Mouse (Mus musculus): ENCODE data around the gene Olfr108. TPM values are rescaled to one million over a fixed set of nuclear protein-coding genes. Genes with fewer than 3 reads are reported as not detected.

The Olfr108 gene
- not detected in 2 replicates for polyA plus RNA-seq (2014; fragmentation: Nextera tagmentation; extraction: Ambion mirVana)

GRCm38 (mm10) chr17:37445180-37445579 is at the start of gene Olfr108:
Gene Olfr108, plus strand, starts transcription at chr17:37445480.
- WGBS, result 90% methylated on average over 1 of the region's 1 CpGs

GRCm38 (mm10) chr17:37398926-37399325 is 46.4 kb upstream of the Olfr108 start, which contains the start of gene Olfr107:
Gene Olfr107, plus strand, starts transcription at chr17:37399226.
- H3K4me1 ChIP-seq (ENCODE audit: control insufficient read depth, insufficient read depth, low read length), result no peaks in the 10 kb centered on the region
- WGBS, result 78% methylated on average over 3 of the region's 3 CpGs
- no peak for DNase-seq (ENCODE audit: low spot score)

More at GRCm38 (mm10) chr17:37445180-37445579, at the start of gene Olfr108:
- H3K36me3 ChIP-seq (ENCODE audit: control insufficient read depth, insufficient read depth, low read length), result no peaks in the 10 kb centered on the region
- ATAC-seq (ENCODE audit: insufficient read depth, low FRiP score, low TSS enrichment) (no peak), DNase-seq (ENCODE audit: low spot score) (no peak)
- H3K27me3 ChIP-seq (ENCODE audit: control insufficient read depth, insufficient read depth, low read length), result no peaks in the 10 kb centered on the region
- H3K4me1 ChIP-seq (ENCODE audit: control insufficient read depth, insufficient read depth, low read length), result no peaks in the 10 kb centered on the region
- no peak within 1 kb of the TSS for H3K27ac ChIP-seq (ENCODE audit: low read depth, low read length)
- no peaks in the 10 kb centered on the region for H3K9me3 ChIP-seq (ENCODE audit: control insufficient read depth, low read length)
- no peak within 1 kb of the TSS for H3K4me2 ChIP-seq (ENCODE audit: low read depth)
- no peak within 1 kb of the TSS for H3K9ac ChIP-seq (ENCODE audit: low read length)
- no peak within 1 kb of the TSS for H3K4me3 ChIP-seq (ENCODE audit: low read depth, low read length)

GRCm38 (mm10) chr17:37413380-37413779 is 31.9 kb upstream of the Olfr108 start:
- H3K4me1 ChIP-seq (ENCODE audit: control insufficient read depth, insufficient read depth, low read length), result no peaks in the 10 kb centered on the region
- no peak overlapping the region for H3K9ac ChIP-seq (ENCODE audit: low read length)

More at GRCm38 (mm10) chr17:37398926-37399325, 46.4 kb upstream of the Olfr108 start, which contains the start of gene Olfr107:
- ATAC-seq (ENCODE audit: insufficient read depth, low FRiP score, low TSS enrichment), result no peak
- Histone ChIP-seq H3K4me2 (ENCODE audit: low read depth) (no peak within 1 kb of the TSS), H3K4me3 (ENCODE audit: low read depth, low read length) (no peak within 1 kb of the TSS), H3K36me3 (ENCODE audit: control insufficient read depth, insufficient read depth, low read length) (no peaks in the 10 kb centered on the region), H3K27ac (ENCODE audit: low read depth, low read length) (no peak within 1 kb of the TSS), H3K9me3 (ENCODE audit: control insufficient read depth, low read length) (no peaks in the 10 kb centered on the region), H3K27me3 (ENCODE audit: control insufficient read depth, insufficient read depth, low read length) (no peaks in the 10 kb centered on the region), H3K9ac (ENCODE audit: low read length) (no peak within 1 kb of the TSS)

GRCm38 (mm10) chr17:37458616-37459015 is 13.3 kb downstream of the Olfr108 start, which contains the start of gene Olfr109:
Gene Olfr109, plus strand, starts transcription at chr17:37458916.
- H3K9me3 ChIP-seq (ENCODE audit: control insufficient read depth, low read length), result no peaks in the 10 kb centered on the region
- ATAC-seq (ENCODE audit: insufficient read depth, low FRiP score, low TSS enrichment) (no peak), DNase-seq (ENCODE audit: low spot score) (no peak)
- no peak within 1 kb of the TSS for H3K4me3 ChIP-seq (ENCODE audit: low read depth, low read length)
- no peak within 1 kb of the TSS for H3K27ac ChIP-seq (ENCODE audit: low read depth, low read length)
- no peaks in the 10 kb centered on the region for H3K36me3 ChIP-seq (ENCODE audit: control insufficient read depth, insufficient read depth, low read length)
- H3K9ac ChIP-seq (ENCODE audit: low read length), result no peak within 1 kb of the TSS
- 94% methylated on average over 1 of the region's 1 CpGs for WGBS
- no peaks in the 10 kb centered on the region for H3K27me3 ChIP-seq (ENCODE audit: control insufficient read depth, insufficient read depth, low read length)
- H3K4me1 ChIP-seq (ENCODE audit: control insufficient read depth, insufficient read depth, low read length), result no peaks in the 10 kb centered on the region
- no peak within 1 kb of the TSS for H3K4me2 ChIP-seq (ENCODE audit: low read depth)

More at GRCm38 (mm10) chr17:37413380-37413779, 31.9 kb upstream of the Olfr108 start:
- ATAC-seq (ENCODE audit: insufficient read depth, low FRiP score, low TSS enrichment) (no peak), DNase-seq (ENCODE audit: low spot score) (no peak)
- Histone ChIP-seq H3K36me3 (ENCODE audit: control insufficient read depth, insufficient read depth, low read length) (no peaks in the 10 kb centered on the region), H3K27ac (ENCODE audit: low read depth, low read length) (no peak overlapping the region), H3K4me2 (ENCODE audit: low read depth) (no peak overlapping the region), H3K9me3 (ENCODE audit: control insufficient read depth, low read length) (no peaks in the 10 kb centered on the region), H3K27me3 (ENCODE audit: control insufficient read depth, insufficient read depth, low read length) (no peaks in the 10 kb centered on the region), H3K4me3 (ENCODE audit: low read depth, low read length) (no peak overlapping the region)

- 84% methylated on average over 2 of the region's 2 CpGs for WGBS
- H3K36me3 ChIP-seq (ENCODE audit: control insufficient read depth, insufficient read depth, low read length), result no peaks in the 10 kb centered on the region
- H3K4me3 ChIP-seq (ENCODE audit: low read depth, low read length), result no peak within 1 kb of the TSS
- DNase-seq (ENCODE audit: low spot score), result no peak
- H3K4me1 ChIP-seq (ENCODE audit: control insufficient read depth, insufficient read depth, low read length), result no peaks in the 10 kb centered on the region
- H3K9ac ChIP-seq (ENCODE audit: low read length), result no peak within 1 kb of the TSS
- H3K27me3 ChIP-seq (ENCODE audit: control insufficient read depth, insufficient read depth, low read length), result no peaks in the 10 kb centered on the region
- H3K4me2 ChIP-seq (ENCODE audit: low read depth), result no peak within 1 kb of the TSS
- no peak within 1 kb of the TSS for H3K27ac ChIP-seq (ENCODE audit: low read depth, low read length)
- H3K9me3 ChIP-seq (ENCODE audit: control insufficient read depth, low read length), result no peaks in the 10 kb centered on the region
- no peak for ATAC-seq (ENCODE audit: insufficient read depth, low FRiP score, low TSS enrichment)
Measured at GRCm38 (mm10) chr17:37483452-37483851, 38.2 kb downstream of the Olfr108 start, which contains the start of gene H2-M2. Gene H2-M2, minus strand, starts transcription at chr17:37483552.

- 71% methylated on average over 1 of the region's 1 CpGs for WGBS
- DNase-seq (ENCODE audit: low spot score) (no peak), ATAC-seq (ENCODE audit: insufficient read depth, low FRiP score, low TSS enrichment) (no peak)
- Histone ChIP-seq H3K4me1 (ENCODE audit: control insufficient read depth, insufficient read depth, low read length) (no peaks in the 10 kb centered on the region), H3K4me3 (ENCODE audit: low read depth, low read length) (no peak within 1 kb of the TSS), H3K27me3 (ENCODE audit: control insufficient read depth, insufficient read depth, low read length) (no peaks in the 10 kb centered on the region), H3K36me3 (ENCODE audit: control insufficient read depth, insufficient read depth, low read length) (no peaks in the 10 kb centered on the region), H3K4me2 (ENCODE audit: low read depth) (no peak within 1 kb of the TSS), H3K9ac (ENCODE audit: low read length) (no peak within 1 kb of the TSS), H3K27ac (ENCODE audit: low read depth, low read length) (no peak within 1 kb of the TSS), H3K9me3 (ENCODE audit: control insufficient read depth, low read length) (no peaks in the 10 kb centered on the region)
Measured at GRCm38 (mm10) chr17:37491930-37492518, 46.7 kb downstream of the Olfr108 start, which contains the start of gene Olfr110. Gene Olfr110, plus strand, starts transcription at chr17:37492468.

Other genes starting within 250 kb of the Olfr108 start
- not detected in 2 replicates for gene Olfr94, start 244.5 kb upstream of the Olfr108 start, polyA plus RNA-seq (2014; fragmentation: Nextera tagmentation; extraction: Ambion mirVana)
- not detected in 2 replicates for gene Olfr95, start 232.4 kb upstream of the Olfr108 start, polyA plus RNA-seq (2014; fragmentation: Nextera tagmentation; extraction: Ambion mirVana)
- gene Olfr96, start 225.3 kb upstream of the Olfr108 start, polyA plus RNA-seq (2014; fragmentation: Nextera tagmentation; extraction: Ambion mirVana), result not detected in 2 replicates
- not detected in 2 replicates for gene Olfr97, start 208.2 kb upstream of the Olfr108 start, polyA plus RNA-seq (2014; fragmentation: Nextera tagmentation; extraction: Ambion mirVana)
- gene Olfr98, start 181.7 kb upstream of the Olfr108 start, polyA plus RNA-seq (2014; fragmentation: Nextera tagmentation; extraction: Ambion mirVana), result not detected in 2 replicates
- gene H2-M3, start 175.3 kb upstream of the Olfr108 start, polyA plus RNA-seq (2014; fragmentation: Nextera tagmentation; extraction: Ambion mirVana), result 0.66 and 0.89 TPM in 2 replicates
- not detected in 2 replicates for gene Olfr99, start 162.0 kb upstream of the Olfr108 start, polyA plus RNA-seq (2014; fragmentation: Nextera tagmentation; extraction: Ambion mirVana)
- gene Olfr101, start 141.2 kb upstream of the Olfr108 start, polyA plus RNA-seq (2014; fragmentation: Nextera tagmentation; extraction: Ambion mirVana), result not detected in 2 replicates
- not detected in 2 replicates for gene Olfr102, start 128.4 kb upstream of the Olfr108 start, polyA plus RNA-seq (2014; fragmentation: Nextera tagmentation; extraction: Ambion mirVana)
- not detected in 2 replicates for gene Olfr103, start 105.8 kb upstream of the Olfr108 start, polyA plus RNA-seq (2014; fragmentation: Nextera tagmentation; extraction: Ambion mirVana)
- gene Olfr104-ps, start 85.9 kb upstream of the Olfr108 start, polyA plus RNA-seq (2014; fragmentation: Nextera tagmentation; extraction: Ambion mirVana), result not detected in 2 replicates
- not detected in 2 replicates for gene Olfr105-ps, start 66.4 kb upstream of the Olfr108 start, polyA plus RNA-seq (2014; fragmentation: Nextera tagmentation; extraction: Ambion mirVana)
- not detected in 2 replicates for gene Olfr106-ps, start 55.1 kb upstream of the Olfr108 start, polyA plus RNA-seq (2014; fragmentation: Nextera tagmentation; extraction: Ambion mirVana)
- not detected in 2 replicates for gene Olfr107, start 46.3 kb upstream of the Olfr108 start, polyA plus RNA-seq (2014; fragmentation: Nextera tagmentation; extraction: Ambion mirVana)
- not detected in 2 replicates for gene Olfr109, start 13.4 kb downstream of the Olfr108 start, polyA plus RNA-seq (2014; fragmentation: Nextera tagmentation; extraction: Ambion mirVana)
- not detected in 2 replicates for gene H2-M2, start 38.1 kb downstream of the Olfr108 start, polyA plus RNA-seq (2014; fragmentation: Nextera tagmentation; extraction: Ambion mirVana)
- gene Olfr110, start 47.0 kb downstream of the Olfr108 start, polyA plus RNA-seq (2014; fragmentation: Nextera tagmentation; extraction: Ambion mirVana), result not detected in 2 replicates
- not detected in 2 replicates for gene Olfr111, start 62.5 kb downstream of the Olfr108 start, polyA plus RNA-seq (2014; fragmentation: Nextera tagmentation; extraction: Ambion mirVana)
- not detected in 2 replicates for gene Olfr112, start 124.0 kb downstream of the Olfr108 start, polyA plus RNA-seq (2014; fragmentation: Nextera tagmentation; extraction: Ambion mirVana)
- gene Olfr113, start 132.2 kb downstream of the Olfr108 start, polyA plus RNA-seq (2014; fragmentation: Nextera tagmentation; extraction: Ambion mirVana), result not detected in 2 replicates
- not detected in 2 replicates for gene Olfr114, start 147.3 kb downstream of the Olfr108 start, polyA plus RNA-seq (2014; fragmentation: Nextera tagmentation; extraction: Ambion mirVana)
- not detected in 2 replicates for gene Olfr115, start 181.6 kb downstream of the Olfr108 start, polyA plus RNA-seq (2014; fragmentation: Nextera tagmentation; extraction: Ambion mirVana)
- not detected in 2 replicates for gene Olfr116, start 181.7 kb downstream of the Olfr108 start, polyA plus RNA-seq (2014; fragmentation: Nextera tagmentation; extraction: Ambion mirVana)
- gene Olfr117, start 218.3 kb downstream of the Olfr108 start, polyA plus RNA-seq (2014; fragmentation: Nextera tagmentation; extraction: Ambion mirVana), result not detected in 2 replicates
- gene Olfr118, start 221.5 kb downstream of the Olfr108 start, polyA plus RNA-seq (2014; fragmentation: Nextera tagmentation; extraction: Ambion mirVana), result not detected in 2 replicates